Mouse (Mus musculus): ENCODE data around the gene Cd83.

DNA sequence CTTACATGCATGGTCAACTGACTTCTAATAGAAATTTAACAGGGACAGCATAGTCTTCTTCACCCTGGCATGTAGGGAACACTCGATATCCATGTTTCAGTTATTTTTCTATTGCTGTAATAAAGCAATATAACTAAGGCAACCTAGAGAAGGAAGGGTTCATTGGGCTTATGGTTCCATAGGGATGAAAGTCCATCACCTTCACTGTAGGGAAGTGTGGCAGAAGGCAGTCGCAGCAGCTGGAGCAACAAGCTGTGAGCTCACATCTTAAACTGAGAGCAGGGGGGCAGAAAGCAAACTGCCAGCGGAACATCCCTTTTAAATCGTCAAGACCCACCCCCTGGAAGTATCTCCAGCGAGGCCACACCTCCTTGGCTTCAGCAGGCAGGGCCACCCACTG is 44.1 kb downstream of the Cd83 start:
- TF ChIP-seq CTCF (IDR thresholded peaks at IDR 0.05) (no peak), EP300 (IDR thresholded peaks at IDR 0.05) (no peak)
